Mouse (Mus musculus) hematopoietic stem cell, adult 5-6 weeks (primary cell): Measurements from ENCODE around the gene Slc25a10. TPM values are rescaled to one million over a fixed set of nuclear protein-coding genes. Genes with fewer than 3 reads are reported as not detected.
"Not testable (repeated sequence)": the region's sequence is repeated elsewhere in the genome, so short reads cannot be mapped to it uniquely, and the experiment has no call there.

Source experiments
- ATAC-seq, 2 experiments: fragments of 125-278 bp in 1 of 2; replicated peaks in 1 of 2; 2 replicates each; pipeline ENCODE4 v1.8.0; 2016 to 2017; ENCODE audit warnings: inconsistent platforms in 2 of 2, mild to moderate bottlenecking in 2 of 2, moderate number of reproducible peaks in 2 of 2, low read depth in 1 of 2, moderate TSS enrichment in 1 of 2; ENCODE audit not compliant: low FRiP score in 2 of 2, poor library complexity in 2 of 2, severe bottlenecking in 2 of 2, insufficient read depth in 1 of 2, low TSS enrichment in 1 of 2
- total RNA-seq: library from RNA; stranded (forward); fragments of 172-1452, 232-1000 nt; gene quantifications from 2 replicates; pipeline ENCODE4 v1.2.3, GENCODE M21; 2017

The Slc25a10 gene
- total RNA-seq, 1 experiment from 2014 or later = 10.8 TPM

GRCm38 (mm10) chr11:120499894-120500293, 8.3 kb downstream of the Slc25a10 start:
- ATAC-seq = no peak

DNA sequence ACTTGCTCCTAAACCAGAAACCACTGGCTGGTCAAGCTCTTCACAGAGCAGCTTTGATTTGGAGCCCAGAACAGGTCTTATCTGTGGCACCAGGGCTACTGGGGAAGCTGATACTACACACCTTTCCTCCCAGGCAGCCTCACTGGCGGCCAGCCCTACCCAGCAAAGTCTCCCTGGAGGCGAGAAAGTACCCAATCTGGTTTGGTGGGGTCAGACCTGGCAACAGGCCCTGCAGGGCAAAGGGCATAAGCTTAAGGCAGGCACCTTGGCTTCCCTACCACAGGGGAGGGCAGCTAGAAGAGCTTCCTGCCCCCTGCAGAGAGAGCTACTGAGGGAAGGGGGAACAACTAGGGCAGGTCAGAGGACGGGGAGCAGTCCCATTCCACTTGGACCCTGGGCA, 8.7 kb downstream of the Slc25a10 start:
- ATAC-seq = no peak

DNA sequence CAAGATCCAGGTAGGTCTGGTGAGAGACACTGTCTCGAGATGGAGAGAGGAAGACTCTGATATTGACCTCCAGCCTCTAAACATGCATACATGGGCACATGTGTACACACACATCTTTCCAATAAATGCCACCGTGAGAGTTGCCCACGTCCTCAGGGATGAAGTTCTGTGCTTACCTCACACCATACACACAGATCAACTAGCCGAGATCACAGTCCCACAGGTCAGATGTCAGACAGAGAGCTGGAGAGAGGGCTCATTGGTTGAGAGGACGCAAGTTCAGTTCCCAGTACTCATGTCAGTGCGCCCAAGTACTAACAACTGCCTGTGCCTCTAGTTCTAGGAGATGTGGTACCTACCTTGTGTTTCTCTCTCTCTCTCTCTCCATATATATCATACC, 9.4 kb downstream of the Slc25a10 start:
- no peak for ATAC-seq

GRCm38 (mm10) chr11:120501701-120502100, 10.1 kb downstream of the Slc25a10 start:
- ATAC-seq = no peak

DNA sequence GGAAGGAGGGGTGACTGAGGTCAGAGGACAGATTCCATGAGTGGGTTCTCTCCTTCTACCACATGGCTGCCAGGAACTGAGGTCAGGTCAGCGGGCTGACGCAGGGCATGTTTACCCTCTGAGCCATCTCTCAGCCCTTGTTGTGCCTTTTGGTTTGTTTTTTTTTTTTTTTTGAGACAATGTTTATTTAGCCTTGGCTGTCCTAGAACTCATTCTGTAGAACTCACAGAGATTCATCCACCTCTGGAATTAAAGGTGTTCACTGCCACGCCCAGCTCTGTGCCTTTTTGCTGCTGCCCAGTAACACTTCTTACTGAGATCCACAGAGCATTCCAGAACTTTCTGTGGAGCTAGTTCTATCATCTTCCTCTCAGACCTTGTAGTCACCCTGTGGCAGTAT, 14.0 kb downstream of the Slc25a10 start:
- ATAC-seq = no peak

GRCm38 (mm10) chr11:120506899-120507298, 15.3 kb downstream of the Slc25a10 start:
- peak; percentile 58 to 61; a peak in 2 of 4 replicates for ATAC-seq

- no peak for ATAC-seq
Measured at GRCm38 (mm10) chr11:120507611-120508289, 16.1 kb downstream of the Slc25a10 start.

DNA sequence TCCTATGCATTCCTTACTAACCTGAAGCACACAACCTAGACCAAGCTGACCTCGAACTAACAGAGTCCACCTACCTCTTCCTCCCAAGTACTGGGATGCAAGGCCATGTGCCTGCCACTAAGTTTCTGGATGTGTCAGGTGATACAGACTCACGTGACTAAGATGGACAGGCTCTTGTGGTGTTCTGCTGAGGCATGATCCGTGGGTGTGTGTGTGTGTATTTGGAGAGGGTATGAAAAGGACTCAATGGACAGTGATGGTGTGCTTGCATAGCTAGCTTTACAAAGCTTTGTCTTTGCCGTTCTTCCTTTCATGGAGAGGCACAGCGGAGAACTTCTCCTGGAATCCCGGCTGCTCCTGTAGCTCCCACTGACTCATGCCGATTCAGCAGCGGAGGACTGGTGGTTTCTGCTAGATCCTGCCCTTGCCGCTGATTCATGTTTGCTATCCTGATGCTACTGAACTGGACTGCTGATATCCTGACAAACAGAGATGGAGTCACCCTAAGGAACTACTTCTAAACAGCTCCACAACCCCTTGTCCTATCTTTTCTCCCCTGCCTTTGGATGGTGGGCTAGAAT, 16.7 kb downstream of the Slc25a10 start:
- ATAC-seq = no peak

DNA sequence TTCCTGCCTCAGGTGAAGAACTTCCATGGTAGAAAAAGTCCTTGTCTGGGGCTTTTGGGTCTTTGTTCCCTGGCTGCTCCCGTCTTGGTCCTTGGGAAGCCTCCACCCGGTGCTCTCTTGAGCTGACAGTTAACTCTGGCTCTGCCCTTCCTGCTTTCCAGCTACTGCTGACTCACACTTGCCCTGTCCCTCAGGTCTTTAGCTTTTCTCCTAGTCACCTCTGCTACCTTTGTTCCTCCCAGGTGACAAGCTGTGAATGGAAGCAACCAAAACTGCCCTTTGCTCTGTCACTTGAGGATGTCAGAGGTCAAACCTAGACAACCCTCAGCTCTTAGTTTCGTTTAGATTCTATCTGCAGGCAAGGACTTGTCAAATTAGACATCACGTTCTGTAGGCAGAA, 18.3 kb downstream of the Slc25a10 start:
- ATAC-seq = no peak

DNA sequence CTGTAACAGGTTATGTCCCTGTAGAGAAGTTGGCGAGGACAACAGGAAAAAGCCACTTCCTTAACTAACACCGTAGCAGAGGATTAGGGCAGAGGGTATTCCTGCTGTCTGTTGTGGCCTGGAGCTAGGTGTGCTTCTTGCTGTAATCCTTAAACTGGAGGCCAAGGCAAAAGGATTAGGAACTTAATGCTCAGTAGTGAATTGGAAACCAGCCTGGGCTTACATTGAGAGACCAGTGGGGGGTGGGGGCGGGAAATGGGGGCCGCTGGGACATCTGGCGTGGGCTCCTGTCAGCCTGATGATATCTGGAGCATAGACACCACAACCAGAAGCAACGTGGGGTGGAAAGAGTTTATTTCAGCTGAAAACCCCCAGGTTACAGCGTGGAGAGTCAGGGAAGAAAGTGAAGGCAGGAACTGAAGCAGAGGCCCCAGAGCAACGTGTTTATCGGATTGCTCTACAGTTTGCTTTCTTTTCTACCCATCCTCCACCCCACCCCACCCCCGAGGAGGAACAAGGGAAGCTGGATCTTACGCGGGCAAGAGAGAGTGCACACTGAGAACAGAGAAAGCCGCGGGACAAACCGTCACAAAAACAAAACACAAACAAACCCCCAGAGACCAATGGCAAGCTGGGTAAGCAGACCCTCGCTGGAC, 18.9 kb downstream of the Slc25a10 start:
- ATAC-seq = peak; percentile 56 to 75; a peak in 3 of 4 replicates

DNA sequence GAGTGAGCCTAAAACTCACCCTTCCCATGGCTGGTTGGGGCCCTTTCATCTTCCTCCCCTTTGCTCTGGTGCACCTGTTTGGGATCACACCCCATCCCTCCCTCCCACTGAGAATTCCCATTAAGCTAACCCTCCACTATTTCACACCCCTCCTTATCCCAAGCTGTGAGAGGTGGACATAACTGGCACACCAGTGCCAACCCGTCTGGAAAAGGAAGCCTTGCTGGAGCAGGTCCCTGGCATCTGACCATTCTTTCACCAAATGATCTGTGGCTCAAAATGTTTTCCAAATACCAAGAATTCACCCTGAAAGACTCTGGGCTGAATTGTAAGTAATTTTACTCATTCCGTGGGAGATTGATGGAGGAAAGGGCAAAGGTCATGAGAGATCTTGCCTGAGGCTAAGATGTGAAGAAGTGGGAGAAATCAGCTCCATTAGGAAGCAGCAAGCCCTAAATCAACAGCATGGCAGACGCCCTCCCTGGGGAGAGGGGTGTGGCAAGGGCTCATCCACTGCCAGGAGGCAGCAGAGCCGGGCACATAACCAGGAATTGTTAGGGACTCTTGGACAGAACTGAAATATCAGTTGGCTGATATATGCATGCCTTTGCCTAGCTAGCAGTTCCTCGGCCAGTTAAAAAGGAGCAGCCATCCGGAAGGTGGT, 21.3 kb downstream of the Slc25a10 start:
- ATAC-seq = no peak

DNA sequence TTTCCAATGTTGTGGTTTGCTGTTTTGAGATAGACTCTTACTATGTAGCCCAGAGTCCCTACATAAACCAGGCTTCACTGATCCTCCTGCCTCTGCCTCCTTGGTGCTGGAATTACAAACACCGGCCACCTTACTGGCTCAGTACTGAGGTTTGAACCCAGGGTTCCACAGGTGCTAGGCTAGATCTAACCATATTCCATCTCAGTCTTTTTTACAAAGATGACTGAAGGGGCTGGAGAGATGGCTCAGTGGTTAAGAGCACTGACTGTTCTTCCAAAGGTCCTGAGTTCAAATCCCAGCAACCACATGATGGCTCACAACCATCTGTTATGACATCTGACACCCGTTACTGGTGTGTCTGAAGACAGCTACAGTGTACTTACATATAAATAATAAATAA, 22.6 kb downstream of the Slc25a10 start:
- not testable (repeated sequence) for ATAC-seq

GRCm38 (mm10) chr11:120515611-120516010, 24.0 kb downstream of the Slc25a10 start:
- ATAC-seq = peak; percentile 80 to 84

- no peak for ATAC-seq
Measured at GRCm38 (mm10) chr11:120517147-120517546, 25.5 kb downstream of the Slc25a10 start.

GRCm38 (mm10) chr11:120518027-120518426, 26.4 kb downstream of the Slc25a10 start:
- ATAC-seq = peak; percentile 20 to 50; a peak in 1 of 4 replicates

GRCm38 (mm10) chr11:120518558-120518957, 26.9 kb downstream of the Slc25a10 start:
- ATAC-seq = no peak

DNA sequence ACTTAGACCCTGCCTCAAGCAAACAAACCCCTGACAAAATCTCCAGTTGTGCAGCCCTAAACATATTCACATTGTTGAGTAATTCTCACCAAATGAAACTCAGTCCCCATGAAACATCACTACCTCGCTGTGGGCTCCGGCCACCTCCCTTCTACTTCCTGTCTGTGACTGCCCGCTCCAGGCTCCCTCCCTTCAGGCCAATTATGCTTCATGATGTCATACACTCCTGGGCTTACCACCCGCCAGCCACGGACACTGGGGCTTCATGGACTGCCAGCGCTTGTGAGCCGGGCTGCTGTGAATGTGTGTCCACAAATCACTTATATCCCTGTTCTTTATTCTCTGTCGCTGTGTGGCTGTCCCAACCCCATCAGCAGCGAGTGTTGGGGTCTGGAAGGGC, 28.1 kb downstream of the Slc25a10 start:
- peak in 1 of 2 experiments; percentile 40; a peak in 1 of 4 replicates for ATAC-seq

DNA sequence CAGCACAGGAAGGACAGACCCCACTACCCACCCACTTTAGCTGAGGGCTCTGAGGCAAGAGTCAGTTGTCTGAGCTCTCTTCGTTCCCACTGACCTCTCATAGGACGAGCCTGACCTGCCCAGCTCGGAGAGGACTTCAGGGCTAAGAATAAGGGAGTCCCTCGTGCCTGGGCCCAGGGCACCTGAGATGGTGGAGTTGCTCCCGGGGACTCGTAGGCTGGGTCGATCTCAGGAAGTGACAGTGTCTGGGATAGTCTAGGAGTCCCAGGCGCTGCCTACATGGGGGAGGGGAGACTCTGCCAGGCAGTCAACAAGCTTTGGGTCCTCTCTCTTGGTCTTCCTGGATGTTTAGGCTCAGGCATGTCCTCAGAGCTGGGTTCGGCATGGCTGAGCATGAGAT, 28.9 kb downstream of the Slc25a10 start:
- no peak for ATAC-seq
